Mouse (Mus musculus) stomach, postnatal 0 days (tissue): Measurements from ENCODE around the gene Ss18l2. TPM values are rescaled to one million over a fixed set of nuclear protein-coding genes. Genes with fewer than 3 reads are reported as not detected.
A peak's percentile ranks its signal among the peaks of the same experiment; 100 is the strongest.

Experiments
- ATAC-seq: fragments of 200-750 bp; cut with Nextera tagmentation; 2 replicates; pipeline ENCODE4 v1.8.0; 2017; ENCODE audit not compliant: low FRiP score, low TSS enrichment
- DNase-seq: peaks from one replicate; pipeline ENCODE4 v3.0.0-alpha.2; 2016; ENCODE audit warnings: low spot score
- H3K27ac ChIP-seq: fragments of 300-500 bp; sonication (generic); replicated peaks from 2 replicates; pipeline ENCODE4 v1.5.1; 2014; ENCODE audit warnings: mild to moderate bottlenecking, control low read depth
- H3K27me3 ChIP-seq: fragments of 300-500 bp; sonication (generic); 2 replicates; pipeline ENCODE4 v1.6.1; 2014; ENCODE audit warnings: low read length; ENCODE audit not compliant: control insufficient read depth, insufficient read depth
- H3K36me3 ChIP-seq: fragments of 300-500 bp; sonication (generic); 2 replicates; pipeline ENCODE4 v1.6.1; 2014; ENCODE audit warnings: low read length, mixed read lengths; ENCODE audit not compliant: control insufficient read depth, insufficient read depth
- H3K4me1 ChIP-seq: fragments of 300-500 bp; sonication (generic); replicated peaks from 2 replicates; pipeline ENCODE4 v1.6.1; 2014; ENCODE audit warnings: antibody characterized with exemption; ENCODE audit not compliant: control insufficient read depth, insufficient read depth
- H3K4me2 ChIP-seq: fragments of 300-500 bp; sonication (generic); replicated peaks from 2 replicates; pipeline ENCODE4 v1.6.1; 2014; ENCODE audit warnings: low read depth, mild to moderate bottlenecking, control low read depth, moderate library complexity
- H3K4me3 ChIP-seq: fragments of 300-500 bp; sonication (generic); 2 replicates; pipeline ENCODE4 v1.5.1; 2014; ENCODE audit warnings: low read depth, low read length, control low read depth
- H3K9ac ChIP-seq: fragments of 300-500 bp; sonication (generic); 2 replicates; pipeline ENCODE4 v1.6.1; 2014; ENCODE audit warnings: mild to moderate bottlenecking, low read length, control low read depth, mixed read lengths
- H3K9me3 ChIP-seq: fragments of 300-500 bp; sonication (generic); 2 replicates; pipeline ENCODE4 v1.6.1; 2016; ENCODE audit warnings: low read length; ENCODE audit not compliant: control insufficient read depth
- CTCF ChIP-seq: IDR thresholded peaks from 2 replicates; pipeline ENCODE4 v1.5.1; 2016; ENCODE audit warnings: antibody characterized with exemption, low read depth, mild to moderate bottlenecking, moderate library complexity
- EP300 ChIP-seq: optimal IDR thresholded peaks from 2 replicates; pipeline ENCODE3; 2016; ENCODE audit warnings: antibody characterized with exemption
- WGBS: fragments of 180-500 bp; shearing (Covaris S2); extraction: QIAGEN DNeasy Blood & Tissue Kit; methylation state at CpG from one replicate; pipeline ENCODE4 v1.1.7; 2014; 5-methylcytosine and 5-hydroxymethylcytosine counted together
- polyA plus RNA-seq: library from polyadenylated mRNA; unstranded; fragments of >200 nt; fragmentation: Nextera tagmentation; extraction: Ambion mirVana; gene quantifications from 2 replicates; pipeline ENCODE4 v1.2.1, GENCODE M21; 2015

The Ss18l2 gene
- polyA plus RNA-seq, result 106 and 119 TPM in 2 replicates

GRCm38 (mm10) chr9:121709898-121710583, at the start of gene Ss18l2:
Gene Ss18l2 (plus strand): TSS chr9:121710329.
- Histone ChIP-seq H3K27ac (peak within 1 kb of the TSS; percentile 97), H3K27me3 (no peaks in the 10 kb centered on the region), H3K4me1 (peaks cover 6% of the 10 kb centered on the region), H3K4me2 (peak within 1 kb of the TSS; percentile 79), H3K36me3 (no peaks in the 10 kb centered on the region), H3K9me3 (no peaks in the 10 kb centered on the region), H3K9ac (peak within 1 kb of the TSS; percentile 93), H3K4me3 (peak within 1 kb of the TSS; percentile 91)
- DNase-seq (peak; percentile 99), ATAC-seq (peak; percentile 97)
- 5% methylated on average over 37 of the region's 37 CpGs for WGBS
- no peak for TF ChIP-seq CTCF
- peak; percentile 72 for TF ChIP-seq EP300

- no peak overlapping the region for H3K4me3 ChIP-seq
- H3K36me3 ChIP-seq, result no peaks in the 10 kb centered on the region
- 70% methylated on average over 6 of the region's 6 CpGs for WGBS
- H3K27ac ChIP-seq, result no peak overlapping the region
- TF ChIP-seq CTCF (no peak), EP300 (no peak)
- H3K4me1 ChIP-seq, result no peaks in the 10 kb centered on the region
- no peak overlapping the region for H3K9ac ChIP-seq
- H3K9me3 ChIP-seq, result no peaks in the 10 kb centered on the region
- ATAC-seq (no peak), DNase-seq (no peak)
- H3K4me2 ChIP-seq, result no peak overlapping the region
- no peaks in the 10 kb centered on the region for H3K27me3 ChIP-seq
These were observed 46.7 kb upstream of the Ss18l2 start for GRCm38 (mm10) chr9:121663467-121663866.

GRCm38 (mm10) chr9:121664104-121664503, 46.0 kb upstream of the Ss18l2 start:
- no peak for TF ChIP-seq CTCF
- no peak for TF ChIP-seq EP300
- ATAC-seq, result no peak

GRCm38 (mm10) chr9:121666957-121667630, 43.0 kb upstream of the Ss18l2 start:
- Histone ChIP-seq H3K4me3 (no peak overlapping the region), H3K36me3 (no peaks in the 10 kb centered on the region), H3K9ac (no peak overlapping the region), H3K4me2 (no peak overlapping the region), H3K9me3 (no peaks in the 10 kb centered on the region), H3K27ac (no peak overlapping the region), H3K27me3 (no peaks in the 10 kb centered on the region), H3K4me1 (0 out of 2 replicates have a peak, but pooled peaks cover 2% of the 10 kb centered on the region)
- 57% methylated on average over 16 of the region's 16 CpGs for WGBS
- no peak for DNase-seq
- TF ChIP-seq CTCF (no peak), EP300 (no peak)
- no peak for ATAC-seq

More at GRCm38 (mm10) chr9:121664104-121664503, 46.0 kb upstream of the Ss18l2 start:
- Histone ChIP-seq H3K27ac (no peak overlapping the region), H3K4me3 (no peak overlapping the region), H3K9ac (no peak overlapping the region), H3K27me3 (no peaks in the 10 kb centered on the region), H3K4me1 (no peaks in the 10 kb centered on the region), H3K36me3 (no peaks in the 10 kb centered on the region), H3K9me3 (no peaks in the 10 kb centered on the region), H3K4me2 (no peak overlapping the region)
- DNase-seq, result no peak
- 74% methylated on average over 5 of the region's 5 CpGs for WGBS

- TF ChIP-seq CTCF (no peak), EP300 (no peak)
- H3K4me2 ChIP-seq, result no peak overlapping the region
- 80% methylated on average over 11 of the region's 11 CpGs for WGBS
- H3K4me3 ChIP-seq, result no peak overlapping the region
- H3K9ac ChIP-seq, result no peak overlapping the region
- H3K27me3 ChIP-seq, result no peaks in the 10 kb centered on the region
- DNase-seq (no peak), ATAC-seq (no peak)
- no peaks in the 10 kb centered on the region for H3K36me3 ChIP-seq
- H3K9me3 ChIP-seq, result no peaks in the 10 kb centered on the region
- H3K4me1 ChIP-seq, result 0 out of 2 replicates have a peak, but pooled peaks cover 2% of the 10 kb centered on the region
- H3K27ac ChIP-seq, result no peak overlapping the region
These were observed 42.3 kb upstream of the Ss18l2 start for GRCm38 (mm10) chr9:121667822-121668221.

GRCm38 (mm10) chr9:121669348-121669791, 40.8 kb upstream of the Ss18l2 start:
- 2% methylated on average over 28 of the region's 28 CpGs for WGBS
- Histone ChIP-seq H3K27ac (no peak overlapping the region), H3K9ac (peak overlapping the region; percentile 43; the same call in 1 of the 2 replicates), H3K4me3 (peak overlapping the region; percentile 26), H3K4me1 (0 out of 2 replicates have a peak, but pooled peaks cover 2% of the 10 kb centered on the region), H3K9me3 (no peaks in the 10 kb centered on the region), H3K36me3 (no peaks in the 10 kb centered on the region), H3K27me3 (no peaks in the 10 kb centered on the region), H3K4me2 (peak overlapping the region; percentile 47)
- DNase-seq (peak; percentile 73), ATAC-seq (peak; percentile 63)
- TF ChIP-seq EP300, result no peak
- peak; percentile 87 for TF ChIP-seq CTCF
